14 mouse cellular contexts compared by ENCODE assay signal in genomic region chr2:166274016-166274346, GRCm38 (mm10).
DNase-seq lines count a peak whose midpoint lies in the region; ATAC-seq lines count a peak whose summit lies in the region.
"Had no signal": no experiment of that assay in that cellular context is flagged by ENCODE, and none has a peak within 500 bp of the region (broad histone marks: within the 10 kb centered on the region; RNA-seq: fewer than 3 reads in every experiment).

No protein-coding gene starts in this region.

- H3K27me3 ChIP-seq in heart, embryonic 12.5 days (replicated peaks) = no peaks in the 10 kb centered on the region
- peaks cover 13% of the 10 kb centered on the region for H3K27me3 ChIP-seq in midbrain, embryonic 12.5 days
- H3K27me3 ChIP-seq in midbrain, embryonic 10.5 days (ENCODE audit: low read depth, poor library complexity, severe bottlenecking) = peaks cover 16% of the 10 kb centered on the region
- no peaks in the 10 kb centered on the region; the same call in 1 of the 2 replicates for H3K27me3 ChIP-seq in intestine, embryonic 15.5 days (replicated peaks)
- no peaks in the 10 kb centered on the region for H3K27me3 ChIP-seq in stomach, embryonic 15.5 days (replicated peaks)

- intact Hi-C loops in heart, postnatal 14 days (cut with DNase I) = no loop called here

- DNase-seq in heart, postnatal 14 days = no peak
- no peak for DNase-seq in midbrain, embryonic 10.5 days (ENCODE audit: low spot score)
- no peak for DNase-seq in adrenal gland, adult 8-10 months
- DNase-seq: cerebellum, postnatal 10 days; gastrocnemius, postnatal 10 days; layer of hippocampus, postnatal 36 days; thymus, adult 18-20 months had no signal

- 65% methylated on average over 2 of the region's 2 CpGs for WGBS in heart, embryonic 12.5 days
- 62% methylated on average over 2 of the region's 2 CpGs for WGBS in midbrain, embryonic 12.5 days
- 76% methylated on average over 2 of the region's 2 CpGs for whole genome bisulfite sequencing in midbrain, embryonic 10.5 days
- 56% methylated on average over 2 of the region's 2 CpGs for WGBS in intestine, embryonic 15.5 days
- 53% methylated on average over 2 of the region's 2 CpGs for WGBS in stomach, embryonic 15.5 days

- H3K4me3 ChIP-seq in heart, embryonic 12.5 days = no peak overlapping the region
- no peak overlapping the region for H3K4me3 ChIP-seq in midbrain, embryonic 12.5 days
- H3K4me3 ChIP-seq in midbrain, embryonic 10.5 days = no peak overlapping the region
- H3K4me3 ChIP-seq in intestine, embryonic 15.5 days (replicated peaks) = no peak overlapping the region
- no peak overlapping the region for H3K4me3 ChIP-seq in stomach, embryonic 15.5 days (replicated peaks)
- H3K4me3 ChIP-seq: erythroblast, embryonic 14.5 days had no signal

- H3K9me3 ChIP-seq in heart, embryonic 12.5 days (replicated peaks) = 0 out of 2 replicates have a peak, but pooled peaks cover 3% of the 10 kb centered on the region
- H3K9me3 ChIP-seq in midbrain, embryonic 12.5 days = no peaks in the 10 kb centered on the region
- peaks cover 3% of the 10 kb centered on the region; the same call in 1 of the 2 replicates for H3K9me3 ChIP-seq in midbrain, embryonic 10.5 days (replicated peaks)
- H3K9me3 ChIP-seq in intestine, embryonic 15.5 days = no peaks in the 10 kb centered on the region
- H3K9me3 ChIP-seq in stomach, embryonic 15.5 days = no peaks in the 10 kb centered on the region

- peaks cover 7% of the 10 kb centered on the region; the same call in 1 of the 2 replicates for H3K4me1 ChIP-seq in heart, embryonic 12.5 days (replicated peaks)
- peaks cover 14% of the 10 kb centered on the region for H3K4me1 ChIP-seq in midbrain, embryonic 12.5 days
- peaks cover 29% of the 10 kb centered on the region for H3K4me1 ChIP-seq in midbrain, embryonic 10.5 days
- H3K4me1 ChIP-seq in intestine, embryonic 15.5 days (replicated peaks) = peaks cover 13% of the 10 kb centered on the region
- peaks cover 10% of the 10 kb centered on the region; the same call in 1 of the 2 replicates for H3K4me1 ChIP-seq in stomach, embryonic 15.5 days

- peak overlapping the region; percentile 7; the same call in 1 of the 2 replicates for H3K4me2 ChIP-seq in heart, embryonic 12.5 days
- no peak overlapping the region for H3K4me2 ChIP-seq in midbrain, embryonic 12.5 days (replicated peaks)
- H3K4me2 ChIP-seq in intestine, embryonic 15.5 days (replicated peaks) = peak overlapping the region; percentile 25
- H3K4me2 ChIP-seq in stomach, embryonic 15.5 days = peak overlapping the region; percentile 24; the same call in 1 of the 2 replicates

- no peak for ATAC-seq in heart, embryonic 12.5 days (ENCODE audit: insufficient number of reproducible peaks, low FRiP score)
- ATAC-seq in midbrain, embryonic 12.5 days (ENCODE audit: low FRiP score, low read depth) = no peak
- ATAC-seq in intestine, embryonic 15.5 days = 0 out of 2 replicates have a peak, but pooled peaks have one; percentile 49
- ATAC-seq in stomach, embryonic 15.5 days (ENCODE audit: insufficient read depth, low FRiP score, low read depth) = 0 out of 2 replicates have a peak, but pooled peaks have one; percentile 7
- ATAC-seq in inflammation-experienced regulatory T-cells, adult 6 months = no peak

- H3K36me3 ChIP-seq in heart, embryonic 12.5 days = no peaks in the 10 kb centered on the region
- H3K36me3 ChIP-seq in midbrain, embryonic 12.5 days = no peaks in the 10 kb centered on the region
- no peaks in the 10 kb centered on the region for H3K36me3 ChIP-seq in midbrain, embryonic 10.5 days
- no peaks in the 10 kb centered on the region for H3K36me3 ChIP-seq in intestine, embryonic 15.5 days
- H3K36me3 ChIP-seq in stomach, embryonic 15.5 days = no peaks in the 10 kb centered on the region
- H3K36me3 ChIP-seq: G1E had no signal

- H3K9ac ChIP-seq in heart, embryonic 12.5 days = no peak overlapping the region
- H3K9ac ChIP-seq in midbrain, embryonic 12.5 days (replicated peaks) = no peak overlapping the region
- H3K9ac ChIP-seq in intestine, embryonic 15.5 days = no peak overlapping the region
- no peak overlapping the region for H3K9ac ChIP-seq in stomach, embryonic 15.5 days

- H3K27ac ChIP-seq in heart, embryonic 12.5 days (ENCODE audit: poor library complexity, severe bottlenecking) = no peak overlapping the region
- H3K27ac ChIP-seq in midbrain, embryonic 12.5 days (replicated peaks) = peak overlapping the region; percentile 25; the same call in 1 of the 2 replicates
- H3K27ac ChIP-seq in midbrain, embryonic 10.5 days (replicated peaks) = no peak overlapping the region; the same call in 1 of the 2 replicates
- H3K27ac ChIP-seq in intestine, embryonic 15.5 days = peak overlapping the region; percentile 19; the same call in 1 of the 2 replicates
- peak overlapping the region; percentile 54 for H3K27ac ChIP-seq in stomach, embryonic 15.5 days

Comparison
In these comparisons a context has a peak if more than half of its experiments do, and no peak if none do; other contexts are left out.
1. H3K27ac ChIP-seq: peak in midbrain, embryonic 12.5 days (single experiment), intestine, embryonic 15.5 days (single experiment) and stomach, embryonic 15.5 days (single experiment); none in heart, embryonic 12.5 days (single experiment) and midbrain, embryonic 10.5 days (single experiment).
2. ATAC-seq: peak in intestine, embryonic 15.5 days (single experiment) and stomach, embryonic 15.5 days (single experiment); none in heart, embryonic 12.5 days (single experiment), midbrain, embryonic 12.5 days (single experiment) and inflammation-experienced regulatory T-cells, adult 6 months (single experiment).